Mouse (Mus musculus): ENCODE results near the gene Krt32. TPM values are rescaled to one million over a fixed set of nuclear protein-coding genes. Genes with fewer than 3 reads are reported as not detected.

Krt32 gene
- total RNA-seq (2012; rRNA removed) = not detected in 2 replicates
- not detected in 2 replicates for total RNA-seq (2014; rRNA removed)
- not detected in 2 replicates for polyA plus RNA-seq (2012; ENCODE audit: insufficient read length, low read depth)

DNA sequence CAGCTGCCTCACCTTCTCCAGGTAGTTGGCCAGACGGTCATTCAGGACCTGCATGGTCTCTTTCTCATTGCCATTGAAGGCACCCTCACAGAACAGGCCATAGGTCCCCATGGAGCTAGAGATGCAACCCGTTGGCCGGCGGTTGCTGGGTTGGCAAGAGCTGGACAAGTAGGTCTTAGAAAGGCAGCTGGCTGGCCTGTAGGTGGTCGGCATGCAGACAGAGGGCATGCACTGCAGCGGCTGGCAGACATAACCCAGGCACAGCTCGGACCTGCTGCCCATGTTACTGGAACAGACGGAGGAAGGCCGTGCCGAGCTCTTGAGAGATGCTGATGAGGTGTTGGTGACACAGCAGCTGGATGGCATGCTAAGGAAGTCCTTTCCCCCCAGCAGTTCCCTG lies at the start of gene Krt32:
Gene Krt32, minus strand, starts transcription at position 366 of the 400 bp plus-strand sequence.
- TF ChIP-seq CTCF (conservative IDR thresholded peaks at IDR 0.05 in 1 of 2, IDR thresholded peaks at IDR 0.05 in 1 of 2; ENCODE audit: low read depth in 2 of 2, low read length in 2 of 2) (no peak), NELFE (IDR thresholded peaks at IDR 0.05; ENCODE audit: low read depth, low read length) (no peak), UBTF (IDR thresholded peaks at IDR 0.05; ENCODE audit: low read depth, low read length) (no peak), ZKSCAN1 (IDR thresholded peaks at IDR 0.05; ENCODE audit: borderline replicate concordance, low read depth, low read length) (no peak), ZC3H11A (IDR thresholded peaks at IDR 0.05; ENCODE audit: low read depth, low read length) (no peak), CHD1 (IDR thresholded peaks at IDR 0.05; ENCODE audit: low read depth, low read length) (no peak), NRF1 (IDR thresholded peaks at IDR 0.05; ENCODE audit: low read depth, low read length) (no peak), MAX (IDR thresholded peaks at IDR 0.05; ENCODE audit: low read length) (no peak), JUN (IDR thresholded peaks at IDR 0.05; ENCODE audit: insufficient read depth, low read depth, low read length) (no peak), CHD2 (IDR thresholded peaks at IDR 0.05; ENCODE audit: low read length) (no peak)
- Histone ChIP-seq H3K4me3 (replicated peaks in 1 of 3; ENCODE audit: low read depth in 2 of 3, low read length in 2 of 3, poor library complexity in 1 of 3) (no peak within 1 kb of the TSS), H3K27me3 (replicated peaks) (peaks cover 93% of the 10 kb centered on the region), H3K9me3 (replicated peaks; ENCODE audit: low read length) (peaks cover 10% of the 10 kb centered on the region), H3K27ac (ENCODE audit: insufficient read depth, low read depth) (no peak within 1 kb of the TSS), H3K4me1 (ENCODE audit: control insufficient read depth in 1 of 2, insufficient read depth in 2 of 2) (no peaks in the 10 kb centered on the region), H3K36me3 (replicated peaks in 1 of 2; ENCODE audit: control insufficient read depth in 1 of 2, insufficient read depth in 1 of 2, low read length in 1 of 2) (no peaks in the 10 kb centered on the region), H3K9ac (ENCODE audit: insufficient read depth, low read depth) (no peak within 1 kb of the TSS), H3K4me2 (ENCODE audit: insufficient read depth, low read depth, poor library complexity, severe bottlenecking) (no peak within 1 kb of the TSS), H3K79me2 (replicated peaks; ENCODE audit: control insufficient read depth, extremely low read depth, insufficient read depth, poor library complexity, severe bottlenecking) (no peaks in the 10 kb centered on the region)
- DNase-seq (ENCODE audit: extremely low read depth) = no peak
- dilution Hi-C loops (cut with MboI; ENCODE audit: extremely low pct_ligation_motif_present, extremely low pct_unique_long_range_greater_than_20kb, low sequenced_read_pairs) = no loop called here
- in situ Hi-C loops (cut with MboI; ENCODE audit: low pct_ligation_motif_present, low pct_unique_long_range_greater_than_20kb, low sequenced_read_pairs) = no loop called here

DNA sequence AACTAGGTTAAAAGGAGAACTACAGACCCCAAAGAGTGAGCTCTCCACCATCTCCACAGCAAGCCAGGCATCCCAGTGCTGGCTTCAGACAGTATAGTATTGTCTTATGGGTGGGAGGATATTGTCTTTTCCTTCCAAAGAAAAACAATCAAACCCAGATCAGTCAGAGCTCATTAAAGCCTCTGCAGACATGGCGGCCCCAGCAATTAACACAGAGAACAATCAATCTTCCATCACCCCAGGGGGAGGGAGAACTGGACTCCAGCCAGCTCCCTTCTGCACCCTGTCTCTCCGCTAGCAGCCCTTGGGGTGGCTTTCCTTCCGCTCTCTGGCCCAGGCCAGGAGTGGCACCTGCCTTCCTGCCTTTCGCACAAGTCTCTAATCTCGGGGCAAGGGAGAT lies 49.7 kb upstream of the Krt32 start:
- no peak overlapping the region for H3K27ac ChIP-seq (ENCODE audit: insufficient read depth, low read depth)
- no peak for DNase-seq (ENCODE audit: extremely low read depth)
- no peaks in the 10 kb centered on the region for H3K79me2 ChIP-seq (replicated peaks; ENCODE audit: control insufficient read depth, extremely low read depth, insufficient read depth, poor library complexity, severe bottlenecking)
- in situ Hi-C loops (cut with MboI; ENCODE audit: low pct_ligation_motif_present, low pct_unique_long_range_greater_than_20kb, low sequenced_read_pairs) = no loop called here
- no peaks in the 10 kb centered on the region for H3K36me3 ChIP-seq (replicated peaks in 1 of 2; ENCODE audit: control insufficient read depth in 1 of 2, insufficient read depth in 1 of 2, low read length in 1 of 2)
- peaks cover 96% of the 10 kb centered on the region for H3K27me3 ChIP-seq (replicated peaks)
- H3K4me3 ChIP-seq (replicated peaks in 1 of 3; ENCODE audit: low read depth in 2 of 3, low read length in 2 of 3, poor library complexity in 1 of 3) = no peak overlapping the region
- no peak overlapping the region for H3K9ac ChIP-seq (ENCODE audit: insufficient read depth, low read depth)
- H3K9me3 ChIP-seq (replicated peaks; ENCODE audit: low read length) = no peaks in the 10 kb centered on the region
- dilution Hi-C loops (cut with MboI; ENCODE audit: extremely low pct_ligation_motif_present, extremely low pct_unique_long_range_greater_than_20kb, low sequenced_read_pairs) = no loop called here
- no peak overlapping the region for H3K4me2 ChIP-seq (ENCODE audit: insufficient read depth, low read depth, poor library complexity, severe bottlenecking)
- H3K4me1 ChIP-seq (ENCODE audit: control insufficient read depth in 1 of 2, insufficient read depth in 2 of 2) = no peaks in the 10 kb centered on the region
- TF ChIP-seq USF2 (conservative IDR thresholded peaks at IDR 0.05; ENCODE audit: low read depth, low read length) (no peak), POLR2AphosphoS2 (IDR thresholded peaks at IDR 0.05; ENCODE audit: low read depth, low read length) (no peak), E2F4 (IDR thresholded peaks at IDR 0.05; ENCODE audit: insufficient replicate concordance, low read depth, low read length) (no peak), CTCF (conservative IDR thresholded peaks at IDR 0.05 in 1 of 2, IDR thresholded peaks at IDR 0.05 in 1 of 2; ENCODE audit: low read depth in 2 of 2, low read length in 2 of 2) (no peak), ELF1 (IDR thresholded peaks at IDR 0.05; ENCODE audit: low read depth, low read length) (no peak), ETS1 (conservative IDR thresholded peaks at IDR 0.05; ENCODE audit: low read depth, low read length) (no peak), MAFK (IDR thresholded peaks at IDR 0.05; ENCODE audit: insufficient replicate concordance, low read length) (no peak), BHLHE40 (IDR thresholded peaks at IDR 0.05; ENCODE audit: low read depth, low read length) (no peak), GABPA (IDR thresholded peaks at IDR 0.05; ENCODE audit: insufficient replicate concordance, low read depth, low read length) (no peak), NELFE (IDR thresholded peaks at IDR 0.05; ENCODE audit: low read depth, low read length) (no peak), ZMIZ1 (IDR thresholded peaks at IDR 0.05; ENCODE audit: low read depth, low read length) (no peak), JUN (IDR thresholded peaks at IDR 0.05; ENCODE audit: insufficient read depth, low read depth, low read length) (no peak), POLR2A (IDR thresholded peaks at IDR 0.05; ENCODE audit: low read depth, low read length) (no peak), MEF2A (IDR thresholded peaks at IDR 0.05; ENCODE audit: borderline replicate concordance, low read depth, low read length) (no peak), MYC (IDR thresholded peaks at IDR 0.05; ENCODE audit: low read depth, low read length) (no peak), RAD21 (IDR thresholded peaks at IDR 0.05; ENCODE audit: low read depth, low read length) (no peak), HCFC1 (IDR thresholded peaks at IDR 0.05; ENCODE audit: low read depth, low read length) (no peak), ZC3H11A (IDR thresholded peaks at IDR 0.05; ENCODE audit: low read depth, low read length) (no peak), TCF12 (IDR thresholded peaks at IDR 0.05; ENCODE audit: low read depth, low read length) (no peak)

Data from CH12.LX (cell line).